Mouse (Mus musculus) kidney, embryonic 14.5 days (tissue): ENCODE measurements at regions not wholly inside any gene's neighbourhood (a gene's known extent, or its start where the extent isn't known, plus 50 kb on each side); places are given as distances from the start of the nearest gene placed in this dataset.

Experiments
- ATAC-seq: fragments of 200-750 bp; cut with Nextera tagmentation; 2 replicates; pipeline ENCODE4 v1.8.0; 2017; ENCODE audit warnings: moderate number of reproducible peaks, mild to moderate bottlenecking, moderate TSS enrichment, moderate library complexity; ENCODE audit not compliant: low FRiP score, low TSS enrichment
- H3K27ac ChIP-seq: fragments of 300-500 bp; sonication (generic); 2 replicates; pipeline ENCODE4 v1.5.1; 2014; ENCODE audit warnings: low read depth, mild to moderate bottlenecking, low read length, moderate library complexity, mixed read lengths
- H3K27me3 ChIP-seq: fragments of 300-500 bp; sonication (generic); 2 replicates; pipeline ENCODE4 v1.6.1; 2014; ENCODE audit warnings: mild to moderate bottlenecking, low read length; ENCODE audit not compliant: control insufficient read depth, insufficient read depth
- H3K36me3 ChIP-seq: fragments of 300-500 bp; sonication (generic); 2 replicates; pipeline ENCODE4 v1.6.1; 2014; ENCODE audit warnings: low read length, mixed read lengths; ENCODE audit not compliant: control insufficient read depth, insufficient read depth
- H3K4me1 ChIP-seq: fragments of 300-500 bp; sonication (generic); 2 replicates; pipeline ENCODE4 v1.6.1; 2014; ENCODE audit warnings: low read length, mixed read lengths; ENCODE audit not compliant: control insufficient read depth, insufficient read depth
- H3K4me2 ChIP-seq: fragments of 300-500 bp; sonication (generic); replicated peaks from 2 replicates; pipeline ENCODE4 v1.6.1; 2014; ENCODE audit warnings: low read depth, mild to moderate bottlenecking, low read length
- H3K4me3 ChIP-seq: fragments of 300-500 bp; sonication (generic); 2 replicates; pipeline ENCODE4 v1.5.1; 2014; ENCODE audit warnings: mild to moderate bottlenecking, low read length
- H3K9ac ChIP-seq: fragments of 300-500 bp; sonication (generic); 2 replicates; pipeline ENCODE4 v1.6.1; 2014; ENCODE audit warnings: low read depth, mild to moderate bottlenecking, low read length, moderate library complexity
- H3K9me3 ChIP-seq: fragments of 300-500 bp; sonication (generic); 2 replicates; pipeline ENCODE4 v1.6.1; 2016; ENCODE audit warnings: low read length; ENCODE audit not compliant: control insufficient read depth
- WGBS: fragments of 180-500 bp; shearing (Covaris S2); extraction: QIAGEN DNeasy Blood & Tissue Kit; methylation state at CpG from one replicate; pipeline ENCODE4 v1.1.7; 2014; 5-methylcytosine and 5-hydroxymethylcytosine counted together

GRCm38 (mm10) chr2:28336349-28337309, 110.0 kb upstream of the Ppp1r26 start:
- H3K27me3 ChIP-seq: no peaks in the 10 kb centered on the region
- no peak overlapping the region for H3K27ac ChIP-seq
- no peak overlapping the region for H3K9ac ChIP-seq
- H3K4me1 ChIP-seq: 0 out of 2 replicates have a peak, but pooled peaks cover 3% of the 10 kb centered on the region
- no peaks in the 10 kb centered on the region for H3K36me3 ChIP-seq
- H3K4me2 ChIP-seq: no peak overlapping the region
- no peak overlapping the region for H3K4me3 ChIP-seq
- 70% methylated on average over 17 of the region's 17 CpGs for WGBS
- H3K9me3 ChIP-seq: no peaks in the 10 kb centered on the region
- ATAC-seq: no peak

GRCm38 (mm10) chr2:28337561-28337960, 109.0 kb upstream of the Ppp1r26 start:
- 90% methylated on average over 5 of the region's 5 CpGs for WGBS
- Histone ChIP-seq H3K9ac (no peak overlapping the region), H3K4me3 (no peak overlapping the region), H3K27ac (no peak overlapping the region), H3K9me3 (no peaks in the 10 kb centered on the region), H3K27me3 (no peaks in the 10 kb centered on the region), H3K4me1 (0 out of 2 replicates have a peak, but pooled peaks cover 3% of the 10 kb centered on the region), H3K36me3 (no peaks in the 10 kb centered on the region), H3K4me2 (no peak overlapping the region)
- no peak for ATAC-seq

GRCm38 (mm10) chr2:28341304-28341703, 105.3 kb upstream of the Ppp1r26 start:
- Histone ChIP-seq H3K36me3 (no peaks in the 10 kb centered on the region), H3K4me1 (0 out of 2 replicates have a peak, but pooled peaks cover 3% of the 10 kb centered on the region), H3K4me2 (no peak overlapping the region), H3K27ac (peak overlapping the region; percentile 76; the same call in 1 of the 2 replicates), H3K27me3 (no peaks in the 10 kb centered on the region), H3K4me3 (no peak overlapping the region), H3K9me3 (no peaks in the 10 kb centered on the region), H3K9ac (no peak overlapping the region)
- 65% methylated on average over 2 of the region's 2 CpGs for WGBS
- peak; percentile 35; the same call in 1 of the 2 replicates for ATAC-seq

- no peak overlapping the region for H3K4me2 ChIP-seq
- H3K27me3 ChIP-seq: no peaks in the 10 kb centered on the region
- no peak overlapping the region for H3K9ac ChIP-seq
- no peaks in the 10 kb centered on the region for H3K4me1 ChIP-seq
- no peaks in the 10 kb centered on the region for H3K36me3 ChIP-seq
- no peak overlapping the region for H3K27ac ChIP-seq
- 77% methylated on average over 4 of the region's 4 CpGs for WGBS
- ATAC-seq: no peak
- H3K4me3 ChIP-seq: no peak overlapping the region
- H3K9me3 ChIP-seq: no peaks in the 10 kb centered on the region
Observed at GRCm38 (mm10) chr2:28348453-28348852, 98.1 kb upstream of the Ppp1r26 start.

- Histone ChIP-seq H3K4me1 (no peaks in the 10 kb centered on the region), H3K4me3 (no peak overlapping the region), H3K9me3 (no peaks in the 10 kb centered on the region), H3K36me3 (no peaks in the 10 kb centered on the region), H3K27ac (no peak overlapping the region), H3K27me3 (no peaks in the 10 kb centered on the region), H3K4me2 (no peak overlapping the region), H3K9ac (no peak overlapping the region)
- 83% methylated on average over 8 of the region's 8 CpGs for WGBS
- ATAC-seq: no peak
Observed at GRCm38 (mm10) chr2:28349911-28350310, 96.7 kb upstream of the Ppp1r26 start.

GRCm38 (mm10) chr2:28351445-28351844, 95.2 kb upstream of the Ppp1r26 start:
- WGBS: 93% methylated on average over 10 of the region's 10 CpGs
- no peaks in the 10 kb centered on the region for H3K27me3 ChIP-seq
- ATAC-seq: no peak
- no peaks in the 10 kb centered on the region for H3K9me3 ChIP-seq
- no peak overlapping the region for H3K4me2 ChIP-seq
- no peaks in the 10 kb centered on the region for H3K4me1 ChIP-seq
- no peak overlapping the region for H3K4me3 ChIP-seq
- H3K36me3 ChIP-seq: no peaks in the 10 kb centered on the region
- H3K9ac ChIP-seq: no peak overlapping the region
- no peak overlapping the region for H3K27ac ChIP-seq

GRCm38 (mm10) chr2:28352903-28353302, 93.7 kb upstream of the Ppp1r26 start:
- Histone ChIP-seq H3K4me1 (no peaks in the 10 kb centered on the region), H3K9ac (no peak overlapping the region), H3K4me3 (no peak overlapping the region), H3K27ac (no peak overlapping the region), H3K9me3 (no peaks in the 10 kb centered on the region), H3K4me2 (no peak overlapping the region), H3K36me3 (no peaks in the 10 kb centered on the region), H3K27me3 (no peaks in the 10 kb centered on the region)
- ATAC-seq: no peak
- 69% methylated on average over 1 of the region's 1 CpGs for WGBS

GRCm38 (mm10) chr2:28362199-28362598, 84.4 kb upstream of the Ppp1r26 start:
- Histone ChIP-seq H3K4me1 (no peaks in the 10 kb centered on the region), H3K27ac (no peak overlapping the region), H3K4me2 (no peak overlapping the region), H3K9ac (no peak overlapping the region), H3K36me3 (no peaks in the 10 kb centered on the region), H3K4me3 (no peak overlapping the region), H3K9me3 (no peaks in the 10 kb centered on the region), H3K27me3 (no peaks in the 10 kb centered on the region)
- no peak for ATAC-seq
- 30% methylated on average over 6 of the region's 6 CpGs for WGBS

- no peaks in the 10 kb centered on the region for H3K27me3 ChIP-seq
- H3K4me1 ChIP-seq: peaks cover 10% of the 10 kb centered on the region
- no peaks in the 10 kb centered on the region for H3K36me3 ChIP-seq
- WGBS: 32% methylated on average over 3 of the region's 3 CpGs
- H3K4me2 ChIP-seq: no peak overlapping the region
- no peak overlapping the region for H3K4me3 ChIP-seq
- no peak for ATAC-seq
- no peaks in the 10 kb centered on the region for H3K9me3 ChIP-seq
- H3K27ac ChIP-seq: no peak overlapping the region
- no peak overlapping the region; the same call in 1 of the 2 replicates for H3K9ac ChIP-seq
Observed at GRCm38 (mm10) chr2:28364623-28365022, 82.0 kb upstream of the Ppp1r26 start.
